Mouse (Mus musculus) midbrain, embryonic 16.5 days (tissue): Measurements from ENCODE around the gene Hmgn5. TPM values are rescaled to one million over a fixed set of nuclear protein-coding genes. Genes with fewer than 3 reads are reported as not detected.

Source experiments
- polyA plus RNA-seq: library from polyadenylated mRNA; unstranded; fragments of >200 nt; fragmentation: Nextera tagmentation; extraction: Ambion mirVana; gene quantifications from 2 replicates; pipeline ENCODE4 v1.2.1, GENCODE M21; 2015

Gene Hmgn5
- polyA plus RNA-seq, 1 experiment from 2014 or later, result 11.6 TPM

Other genes starting within 250 kb of the Hmgn5 start
- gene Brwd3, start 179.0 kb downstream of the Hmgn5 start, polyA plus RNA-seq, result 2.1 and 3.0 TPM in 2 replicates
- 208 and 215 TPM in 2 replicates for gene Sh3bgrl, start 82.0 kb upstream of the Hmgn5 start, polyA plus RNA-seq
- gene Gm6377, start 183.4 kb upstream of the Hmgn5 start, polyA plus RNA-seq, result 0.09 TPM in 1 of 2 replicates, not detected in the other